Mouse (Mus musculus) heart, embryonic 14.5 days (tissue): ENCODE results near the gene Lsm2. TPM values are rescaled to one million over a fixed set of nuclear protein-coding genes. Genes with fewer than 3 reads are reported as not detected.
A peak's percentile ranks its signal among the peaks of the same experiment; 100 is the strongest.
"Not testable (repeated sequence)": the region's sequence is repeated elsewhere in the genome, so short reads cannot be mapped to it uniquely, and the experiment has no call there.

Experiments used
- ATAC-seq: fragments of 200-750 bp; cut with Nextera tagmentation; 2 replicates; pipeline ENCODE4 v1.8.0; 2017; ENCODE audit warnings: low read depth, moderate TSS enrichment; ENCODE audit not compliant: insufficient number of reproducible peaks, insufficient read depth, low FRiP score
- H3K27ac ChIP-seq, 2 experiments: fragments of 200-500 bp in 1 of 2; fragments of 300-500 bp in 1 of 2; sonication (generic) in 1 of 2; replicated peaks in 1 of 2; 2 replicates each; pipeline ENCODE4 v1.5.1; 2012 to 2014; ENCODE audit warnings: low read depth in 2 of 2, low read length in 2 of 2, control low read depth in 1 of 2, mild to moderate bottlenecking in 1 of 2, mixed read lengths in 1 of 2; ENCODE audit not compliant: control insufficient read depth in 1 of 2, insufficient read depth in 1 of 2
- H3K27me3 ChIP-seq: fragments of 300-500 bp; sonication (generic); 2 replicates; pipeline ENCODE4 v1.6.1; 2014; ENCODE audit warnings: mild to moderate bottlenecking, low read length, control low read depth; ENCODE audit not compliant: control insufficient read depth, insufficient read depth
- H3K36me3 ChIP-seq: fragments of 300-500 bp; sonication (generic); 2 replicates; pipeline ENCODE4 v1.6.1; 2014; ENCODE audit warnings: mild to moderate bottlenecking, control low read depth, low read length, mixed read lengths; ENCODE audit not compliant: control insufficient read depth, insufficient read depth
- H3K4me1 ChIP-seq, 2 experiments: fragments of 200-500 bp in 1 of 2; fragments of 300-500 bp in 1 of 2; sonication (generic) in 1 of 2; 2 replicates each; pipeline ENCODE4 v1.6.1; 2012 to 2014; ENCODE audit warnings: low read length in 2 of 2, control low read depth in 1 of 2, mixed read lengths in 1 of 2; ENCODE audit not compliant: control insufficient read depth in 2 of 2, insufficient read depth in 2 of 2
- H3K4me2 ChIP-seq: fragments of 300-500 bp; sonication (generic); 2 replicates; pipeline ENCODE4 v1.6.1; 2014; ENCODE audit warnings: mild to moderate bottlenecking, low read length
- H3K4me3 ChIP-seq, 2 experiments: fragments of 200-500 bp in 1 of 2; fragments of 300-500 bp in 1 of 2; sonication (generic) in 1 of 2; 2 replicates each; pipeline ENCODE4 v1.5.1; 2012 to 2014; ENCODE audit warnings: low read length in 2 of 2, mild to moderate bottlenecking in 2 of 2, control low read depth in 1 of 2, low read depth in 1 of 2, moderate library complexity in 1 of 2; ENCODE audit not compliant: control insufficient read depth in 1 of 2, insufficient read depth in 1 of 2
- H3K9ac ChIP-seq: fragments of 300-500 bp; sonication (generic); 2 replicates; pipeline ENCODE4 v1.6.1; 2014; ENCODE audit warnings: mild to moderate bottlenecking, low read length
- H3K9me3 ChIP-seq: fragments of 300-500 bp; sonication (generic); 2 replicates; pipeline ENCODE4 v1.6.1; 2016; ENCODE audit warnings: low read length, control low read depth; ENCODE audit not compliant: control insufficient read depth
- WGBS: fragments of 180-500 bp; shearing (Covaris S2); extraction: QIAGEN DNeasy Blood & Tissue Kit; methylation state at CpG from one replicate; pipeline ENCODE4 v1.1.7; 2014; 5-methylcytosine and 5-hydroxymethylcytosine counted together
- polyA plus RNA-seq: library from polyadenylated mRNA; unstranded; fragments of >200 nt; fragmentation: Nextera tagmentation; extraction: Ambion mirVana; gene quantifications from 2 replicates; pipeline ENCODE4 v1.2.1, GENCODE M21; 2014

The Lsm2 gene
- polyA plus RNA-seq, 1 experiment from 2014 or later, result 136 TPM

DNA sequence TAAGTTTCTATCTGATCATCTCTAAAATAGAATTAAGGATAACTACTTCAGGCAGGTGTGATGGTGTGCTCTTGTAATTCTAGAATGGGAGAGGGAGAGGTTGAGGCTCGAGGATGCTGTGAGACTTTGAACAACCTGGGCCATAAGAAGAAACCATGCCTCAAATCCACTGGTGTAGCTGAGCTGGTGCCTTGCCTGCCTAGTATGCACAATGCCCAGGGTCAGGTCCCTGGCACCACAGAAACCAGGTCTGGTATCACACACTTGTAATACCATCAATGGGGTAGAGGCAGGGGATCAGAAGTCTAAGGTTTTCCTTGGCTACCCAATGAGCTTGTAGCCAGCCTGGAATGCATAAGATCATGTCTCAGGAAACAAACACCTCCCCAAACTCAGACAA lies 18.8 kb upstream of the Lsm2 start:
- Histone ChIP-seq H3K4me3 (no peak overlapping the region), H3K27me3 (0 out of 2 replicates have a peak, but pooled peaks cover 3% of the 10 kb centered on the region), H3K27ac (no peak overlapping the region), H3K4me1 (peaks cover 0 to 8% of the 10 kb centered on the region in 2 experiments; a peak in 3 of 4 replicates), H3K9ac (no peak overlapping the region), H3K36me3 (no peaks in the 10 kb centered on the region), H3K9me3 (no peaks in the 10 kb centered on the region), H3K4me2 (no peak overlapping the region)
- ATAC-seq, result no peak
- WGBS, result 50% methylated on average over 1 of the region's 1 CpGs

DNA sequence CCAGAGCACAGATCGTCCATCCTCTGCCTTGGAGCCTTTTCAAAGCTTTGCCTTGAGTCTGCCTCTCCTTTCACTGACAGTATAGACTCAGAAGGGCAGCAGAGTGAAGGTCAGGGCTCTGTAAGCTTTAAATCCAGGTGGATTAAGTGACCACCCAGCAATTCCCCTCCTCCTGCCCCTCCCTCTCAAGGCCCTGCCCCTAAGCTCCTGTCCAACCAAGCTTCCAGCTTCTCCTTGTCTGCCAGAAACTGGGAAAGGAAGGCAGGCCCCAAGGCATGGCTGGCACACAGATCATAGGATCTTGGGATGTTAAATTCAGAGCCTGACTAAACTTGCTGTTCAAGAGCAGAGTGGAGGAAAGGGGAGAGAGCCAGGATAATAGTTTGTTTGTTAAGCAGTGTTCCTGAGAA lies 17.0 kb upstream of the Lsm2 start:
- WGBS, result 25% methylated on average over 1 of the region's 1 CpGs
- Histone ChIP-seq H3K27me3 (peaks cover 21% of the 10 kb centered on the region), H3K27ac (no peak overlapping the region), H3K9ac (no peak overlapping the region), H3K36me3 (no peaks in the 10 kb centered on the region), H3K4me1 (peaks cover 0 to 8% of the 10 kb centered on the region in 2 experiments; a peak in 3 of 4 replicates), H3K9me3 (no peaks in the 10 kb centered on the region), H3K4me2 (no peak overlapping the region), H3K4me3 (no peak overlapping the region)
- no peak for ATAC-seq

GRCm38 (mm10) chr17:34965627-34966026 lies 16.0 kb upstream of the Lsm2 start:
- Histone ChIP-seq H3K9ac (no peak overlapping the region), H3K27ac (no peak overlapping the region; a peak in 1 of 4 replicates)
- 54% methylated on average over 5 of the region's 5 CpGs for WGBS

DNA sequence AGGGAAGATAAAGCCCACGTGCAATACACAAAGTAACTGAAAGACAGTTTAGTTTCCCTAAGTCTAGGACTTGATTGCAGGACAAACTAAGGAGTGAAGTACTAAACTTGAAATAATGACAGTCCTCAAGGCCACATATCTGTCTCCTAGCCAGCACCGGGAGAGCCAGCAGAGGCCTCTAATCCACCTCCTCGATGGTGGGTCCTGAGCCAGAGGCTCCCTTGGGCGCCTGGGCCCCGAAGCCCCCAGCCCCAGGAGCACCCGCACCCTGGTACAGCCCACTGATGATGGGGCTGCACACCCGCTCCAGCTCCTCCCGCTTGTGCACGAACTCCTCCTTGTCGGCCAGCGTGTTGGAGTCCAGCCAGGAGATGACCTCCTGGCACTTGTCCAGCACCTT lies 11.8 kb upstream of the Lsm2 start, which contains the start of gene Gm20481:
Gene Gm20481 (plus strand): TSS at position 91 of the 400 bp plus-strand sequence.
- H3K27me3 ChIP-seq, result peaks cover 24% of the 10 kb centered on the region
- H3K36me3 ChIP-seq, H3K9ac ChIP-seq, H3K27ac ChIP-seq, H3K4me3 ChIP-seq, ATAC-seq, H3K9me3 ChIP-seq, H3K4me1 ChIP-seq, H3K4me2 ChIP-seq: not testable (repeated sequence)
- 58% methylated on average over 6 of the region's 11 CpGs for WGBS

More at GRCm38 (mm10) chr17:34965627-34966026, 16.0 kb upstream of the Lsm2 start:
- ATAC-seq, result 0 out of 2 replicates have a peak, but pooled peaks have one; percentile 6
- Histone ChIP-seq H3K4me2 (no peak overlapping the region), H3K9me3 (no peaks in the 10 kb centered on the region), H3K36me3 (no peaks in the 10 kb centered on the region), H3K27me3 (peaks cover 24% of the 10 kb centered on the region), H3K4me3 (no peak overlapping the region), H3K4me1 (no peaks in the 10 kb centered on the region; a peak in 2 of 4 replicates)

DNA sequence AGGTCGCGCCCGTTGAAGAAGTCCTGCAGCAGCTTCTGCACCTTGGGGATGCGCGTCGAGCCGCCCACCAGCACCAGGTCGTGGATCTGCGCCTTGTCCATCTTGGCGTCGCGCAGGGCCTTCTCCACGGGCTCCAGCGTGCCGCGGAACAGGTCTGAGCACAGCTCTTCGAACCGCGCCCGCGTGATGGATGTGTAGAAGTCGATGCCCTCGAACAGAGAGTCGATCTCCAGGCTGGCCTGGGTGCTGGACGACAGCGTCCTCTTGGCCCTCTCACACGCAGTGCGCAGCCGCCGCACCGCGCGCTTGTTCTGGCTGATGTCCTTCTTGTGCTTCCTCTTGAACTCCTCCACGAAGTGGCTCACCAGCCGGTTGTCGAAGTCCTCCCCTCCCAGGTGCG lies 10.8 kb upstream of the Lsm2 start:
- not testable (repeated sequence) for H3K36me3 ChIP-seq, H3K9me3 ChIP-seq, H3K4me1 ChIP-seq, ATAC-seq, H3K9ac ChIP-seq, H3K4me2 ChIP-seq, H3K27ac ChIP-seq, H3K4me3 ChIP-seq
- H3K27me3 ChIP-seq, result peaks cover 24% of the 10 kb centered on the region
- WGBS, result 21% methylated on average over 15 of the region's 37 CpGs

- not testable (repeated sequence) for H3K27ac ChIP-seq, H3K9ac ChIP-seq, H3K9me3 ChIP-seq, H3K36me3 ChIP-seq, H3K4me1 ChIP-seq
- Histone ChIP-seq H3K4me3 (peak overlapping the region; percentile 46 to 47), H3K4me2 (peak overlapping the region; percentile 76), H3K27me3 (peaks cover 24% of the 10 kb centered on the region)
- peak; percentile 24 for ATAC-seq
- WGBS, result 5% methylated on average over 11 of the region's 43 CpGs
Observed at GRCm38 (mm10) chr17:34971694-34972068, 10.0 kb upstream of the Lsm2 start.

- H3K4me2 ChIP-seq, result peak within 1 kb of the TSS; percentile 76
- not testable (repeated sequence) for H3K9me3 ChIP-seq
- 1% methylated on average over 25 of the region's 33 CpGs for WGBS
Observed at GRCm38 (mm10) chr17:34972069-34972749, 9.5 kb upstream of the Lsm2 start, which contains the start of the genes Hspa1a and Hspa1l. Gene Hspa1a (minus strand): TSS chr17:34972156. Gene Hspa1l (plus strand): TSS chr17:34972703.

More at GRCm38 (mm10) chr17:34972069-34972749, 9.5 kb upstream of the Lsm2 start, which contains the start of the genes Hspa1a and Hspa1l:
- Histone ChIP-seq H3K9ac (peak within 1 kb of the TSS; percentile 63), H3K27ac (peak within 1 kb of the TSS; percentile 80 to 83), H3K27me3 (peaks cover 24% of the 10 kb centered on the region), H3K4me3 (peak within 1 kb of the TSS; percentile 47 to 52)
- H3K4me1 ChIP-seq, H3K36me3 ChIP-seq: not testable (repeated sequence)
- peak; percentile 89 for ATAC-seq
